ENCODE assay signal across 12 mouse cellular contexts in genomic region chr2:38196199-38197060, GRCm38 (mm10).
DNase-seq lines count a peak whose midpoint lies in the region; ATAC-seq and TF ChIP-seq lines count a peak whose summit lies in the region.
"Had no signal": no experiment of that assay in that cellular context is flagged by ENCODE, and none has a peak within 500 bp of the region (broad histone marks: within the 10 kb centered on the region; RNA-seq: fewer than 3 reads in every experiment).

No protein-coding gene starts in this region.

- no peak overlapping the region for H3K9ac ChIP-seq in kidney, embryonic 16.5 days (replicated peaks; ENCODE audit: low read length)
- H3K9ac ChIP-seq: intestine, embryonic 15.5 days; liver, embryonic 14.5 days had no signal

- intact Hi-C loops in gastrocnemius, adult 2 months (cut with DNase I), result loop anchor here (5.0 kb wide), 1 partner anchor 91 kb away; the partner anchor contains the start of gene Dennd1a

- H3K27ac ChIP-seq in gastrocnemius, adult 2 months, result no peak overlapping the region
- H3K27ac ChIP-seq in kidney, embryonic 16.5 days (ENCODE audit: low read length), result peak overlapping the region; percentile 36; the same call in 1 of the 2 replicates
- H3K27ac ChIP-seq in forebrain, embryonic 10.5 days, result peak overlapping the region; percentile 41
- H3K27ac ChIP-seq: intestine, embryonic 15.5 days; liver, embryonic 14.5 days had no signal

- no peaks in the 10 kb centered on the region for H3K36me3 ChIP-seq in kidney, embryonic 16.5 days (ENCODE audit: insufficient read depth, low read length)
- H3K36me3 ChIP-seq in forebrain, embryonic 10.5 days (replicated peaks), result no peaks in the 10 kb centered on the region
- H3K36me3 ChIP-seq: intestine, embryonic 15.5 days had no signal

- H3K4me1 ChIP-seq in kidney, embryonic 16.5 days (ENCODE audit: insufficient read depth, low read length), result peaks cover 13% of the 10 kb centered on the region
- H3K4me1 ChIP-seq in forebrain, embryonic 10.5 days, result peaks cover 50% of the 10 kb centered on the region

- DNase-seq in gastrocnemius, adult 2 months, result no peak
- no peak for DNase-seq in gastrocnemius, postnatal 4 days (ENCODE audit: low spot score in 2 of 2)
- DNase-seq in kidney, postnatal 25 days, result no peak
- DNase-seq in forebrain, embryonic 10.5 days (ENCODE audit: extremely low spot score, low spot score), result no peak
- peak; percentile 6 for DNase-seq in lung, postnatal 14 days
- no peak for DNase-seq in cerebellum, postnatal 36 days
- no peak for DNase-seq in testis, postnatal 14 days (ENCODE audit: low spot score)
- DNase-seq: B cell, adult 2 months; cerebellum, adult 11 months had no signal

- no peaks in the 10 kb centered on the region for H3K27me3 ChIP-seq in kidney, embryonic 16.5 days (ENCODE audit: insufficient read depth, low read length)
- H3K27me3 ChIP-seq in forebrain, embryonic 10.5 days (ENCODE audit: poor library complexity, severe bottlenecking), result no peaks in the 10 kb centered on the region
- H3K27me3 ChIP-seq: intestine, embryonic 15.5 days had no signal

- TF ChIP-seq CTCF in gastrocnemius, adult 2 months (IDR thresholded peaks at IDR 0.05), result no peak

- 44% methylated on average over 9 of the region's 9 CpGs for WGBS in kidney, embryonic 16.5 days
- WGBS in forebrain, embryonic 10.5 days, result 42% methylated on average over 9 of the region's 9 CpGs

- H3K4me3 ChIP-seq in gastrocnemius, adult 2 months, result peak overlapping the region; percentile 31
- no peak overlapping the region for H3K4me3 ChIP-seq in kidney, embryonic 16.5 days (ENCODE audit: low read length)
- no peak overlapping the region; the same call in 1 of the 2 replicates for H3K4me3 ChIP-seq in forebrain, embryonic 10.5 days
- H3K4me3 ChIP-seq: intestine, embryonic 15.5 days had no signal

- peak overlapping the region; percentile 31 for H3K4me2 ChIP-seq in kidney, embryonic 16.5 days (replicated peaks; ENCODE audit: low read depth, low read length)
- H3K4me2 ChIP-seq: intestine, embryonic 15.5 days had no signal

- ATAC-seq in kidney, embryonic 16.5 days (ENCODE audit: low FRiP score, low TSS enrichment), result no peak
- ATAC-seq: intestine, embryonic 15.5 days had no signal

- no peaks in the 10 kb centered on the region for H3K9me3 ChIP-seq in kidney, embryonic 16.5 days (ENCODE audit: low read length)
- no peaks in the 10 kb centered on the region for H3K9me3 ChIP-seq in forebrain, embryonic 10.5 days
- H3K9me3 ChIP-seq: intestine, embryonic 15.5 days had no signal
